Mouse (Mus musculus) myocyte (in vitro differentiated cells): ENCODE results near the gene Copz1. TPM values are rescaled to one million over a fixed set of nuclear protein-coding genes. Genes with fewer than 3 reads are reported as not detected.

ENCODE experiments used
- H3K27me3 ChIP-seq: one replicate; pipeline ENCODE4 v1.6.1; 2011; ENCODE audit not compliant: control insufficient read depth, insufficient read depth, insufficient read length
- H3K36me3 ChIP-seq: one replicate; pipeline ENCODE4 v1.6.1; 2011; ENCODE audit not compliant: control insufficient read depth, insufficient read depth
- H3K4me2 ChIP-seq: one replicate; pipeline ENCODE4 v1.6.1; 2011; ENCODE audit warnings: low read depth, control low read depth
- H3K4me3 ChIP-seq: one replicate; pipeline ENCODE4 v1.5.1; 2011; ENCODE audit warnings: mild to moderate bottlenecking, control low read depth, moderate library complexity
- H3K79me2 ChIP-seq: one replicate; pipeline ENCODE4 v1.6.1; 2011; ENCODE audit not compliant: control insufficient read depth, insufficient read depth
- H3ac ChIP-seq: one replicate; pipeline ENCODE4 v1.6.1; 2011; ENCODE audit not compliant: control insufficient read depth, insufficient read length
- CEBPB ChIP-seq: IDR thresholded peaks from 2 replicates; pipeline ENCODE4 v1.6.1; 2011; ENCODE audit warnings: mild to moderate bottlenecking, moderate library complexity; ENCODE audit not compliant: poor library complexity, insufficient read depth, severe bottlenecking
- E2F4 ChIP-seq: IDR thresholded peaks from one replicate; pipeline ENCODE4 v1.6.1; 2011; ENCODE audit warnings: mild to moderate bottlenecking, control low read depth, moderate library complexity; ENCODE audit not compliant: insufficient read depth
- MAX ChIP-seq: IDR thresholded peaks from one replicate; pipeline ENCODE4 v1.6.1; 2011; ENCODE audit warnings: low read depth, mild to moderate bottlenecking, control low read depth
- MYOD1 ChIP-seq, 3 experiments: IDR thresholded peaks; one replicate each; pipeline ENCODE4 v1.6.1; 2011; ENCODE audit warnings: control low read depth in 2 of 3, low read depth in 2 of 3, mild to moderate bottlenecking in 2 of 3, moderate library complexity in 1 of 3; ENCODE audit not compliant: insufficient read length in 2 of 3, control insufficient read depth in 1 of 3
- MYOG ChIP-seq, 3 experiments: IDR thresholded peaks; one replicate each; pipeline ENCODE4 v1.6.1; 2011; ENCODE audit warnings: control low read depth in 2 of 3, low read depth in 2 of 3, mild to moderate bottlenecking in 2 of 3; ENCODE audit not compliant: insufficient read length in 2 of 3, control insufficient read depth in 1 of 3, insufficient read depth in 1 of 3
- POLR2A ChIP-seq: IDR thresholded peaks from one replicate; pipeline ENCODE4 v1.6.1; 2011; ENCODE audit warnings: low read depth, mild to moderate bottlenecking, control low read depth, moderate library complexity; ENCODE audit not compliant: insufficient read length
- POLR2AphosphoS2 ChIP-seq: IDR thresholded peaks from one replicate; pipeline ENCODE4 v1.6.1; 2011; ENCODE audit warnings: low read depth, control low read depth; ENCODE audit not compliant: insufficient read length
- REST ChIP-seq: IDR thresholded peaks from one replicate; pipeline ENCODE4 v1.6.1; 2011; ENCODE audit warnings: mild to moderate bottlenecking, control low read depth, moderate library complexity; ENCODE audit not compliant: insufficient read depth, insufficient read length
- SRF ChIP-seq: IDR thresholded peaks from one replicate; pipeline ENCODE4 v1.6.1; 2011; ENCODE audit warnings: low read depth; ENCODE audit not compliant: control insufficient read depth, insufficient read length
- TCF12 ChIP-seq: IDR thresholded peaks from one replicate; pipeline ENCODE4 v1.6.1; 2011; ENCODE audit warnings: mild to moderate bottlenecking, control low read depth; ENCODE audit not compliant: poor library complexity, insufficient read depth, severe bottlenecking
- TCF3 ChIP-seq: IDR thresholded peaks from one replicate; pipeline ENCODE4 v1.6.1; 2011; ENCODE audit warnings: low read depth, control low read depth; ENCODE audit not compliant: insufficient read length
- USF1 ChIP-seq: IDR thresholded peaks from one replicate; pipeline ENCODE4 v1.6.1; 2011; ENCODE audit warnings: low read depth, mild to moderate bottlenecking, control low read depth, moderate library complexity
- polyA plus RNA-seq: library from polyadenylated mRNA; unstranded; fragments of >200 nt; fragmentation: generic; extraction: Trizol; gene quantifications from one replicate; pipeline ENCODE4 v1.2.1, GENCODE M21; 2012; ENCODE audit warnings: missing spikeins

Copz1 gene
- polyA plus RNA-seq, 1 experiment, result 172 TPM

GRCm38 (mm10) chr15:103342415-103342814 lies 69.9 kb downstream of the Copz1 start:
- H3K4me3 ChIP-seq, result no peak overlapping the region
- no peak overlapping the region for H3K4me2 ChIP-seq
- H3K36me3 ChIP-seq, result peaks cover 40% of the 10 kb centered on the region
- no peaks in the 10 kb centered on the region for H3K27me3 ChIP-seq
- H3K79me2 ChIP-seq, result no peaks in the 10 kb centered on the region
- no peak overlapping the region for H3ac ChIP-seq
- no peak for TF ChIP-seq POLR2AphosphoS2
- no peak for TF ChIP-seq MYOG (IDR thresholded peaks at IDR 0.05; ENCODE audit: control insufficient read depth in 1 of 3, insufficient read depth in 1 of 3, insufficient read length in 2 of 3, low read depth in 2 of 3)
- TF ChIP-seq MAX, result no peak
- TF ChIP-seq CEBPB, result no peak
- TF ChIP-seq TCF12, result no peak
- TF ChIP-seq POLR2A, result no peak

GRCm38 (mm10) chr15:103343008-103343407 lies 70.5 kb downstream of the Copz1 start:
- H3K36me3 ChIP-seq, result peaks cover 46% of the 10 kb centered on the region
- TF ChIP-seq POLR2A, result peak; percentile 22
- peak; percentile 71 for TF ChIP-seq POLR2AphosphoS2
- TF ChIP-seq REST, result no peak
- no peak overlapping the region for H3K4me2 ChIP-seq
- no peaks in the 10 kb centered on the region for H3K27me3 ChIP-seq
- no peak overlapping the region for H3ac ChIP-seq
- H3K79me2 ChIP-seq, result no peaks in the 10 kb centered on the region
- no peak overlapping the region for H3K4me3 ChIP-seq

- no peak overlapping the region for H3ac ChIP-seq
Observed at GRCm38 (mm10) chr15:103343556-103343955, 71.0 kb downstream of the Copz1 start.

DNA sequence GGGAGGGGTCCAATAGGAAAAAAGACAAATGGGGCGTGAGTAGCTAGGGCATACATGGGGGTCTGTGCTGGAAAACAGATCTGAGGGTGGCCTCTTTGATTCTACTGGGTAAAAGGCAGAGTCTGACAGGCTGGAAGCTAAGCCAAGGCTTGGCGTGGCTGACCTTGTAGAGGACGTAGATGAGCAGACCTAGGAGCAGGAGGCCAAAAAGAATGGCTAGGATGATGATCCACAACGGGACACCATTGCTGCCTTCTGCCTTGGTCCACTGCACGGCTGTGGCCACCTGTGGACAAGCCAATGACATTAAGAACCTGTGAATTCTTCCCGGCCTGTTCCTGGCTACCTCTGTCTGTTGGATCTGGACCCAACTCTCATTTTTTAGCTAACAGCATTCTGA lies 73.3 kb downstream of the Copz1 start:
- H3ac ChIP-seq, result no peak overlapping the region
- no peaks in the 10 kb centered on the region for H3K79me2 ChIP-seq
- peaks cover 74% of the 10 kb centered on the region for H3K36me3 ChIP-seq
- H3K4me3 ChIP-seq, result no peak overlapping the region
- no peaks in the 10 kb centered on the region for H3K27me3 ChIP-seq
- no peak overlapping the region for H3K4me2 ChIP-seq
- TF ChIP-seq POLR2AphosphoS2, result peak; percentile 78
- no peak for TF ChIP-seq TCF12
- no peak for TF ChIP-seq POLR2A

More at GRCm38 (mm10) chr15:103343556-103343955, 71.0 kb downstream of the Copz1 start:
- Histone ChIP-seq H3K4me2 (no peak overlapping the region), H3K27me3 (no peaks in the 10 kb centered on the region), H3K4me3 (no peak overlapping the region), H3K79me2 (no peaks in the 10 kb centered on the region), H3K36me3 (peaks cover 52% of the 10 kb centered on the region)
- TF ChIP-seq SRF, result no peak
- no peak for TF ChIP-seq REST

- H3K4me2 ChIP-seq, result no peak overlapping the region
- no peak for TF ChIP-seq E2F4
- TF ChIP-seq POLR2A, result no peak
- no peak for TF ChIP-seq MYOG (IDR thresholded peaks at IDR 0.05; ENCODE audit: control insufficient read depth in 1 of 3, insufficient read depth in 1 of 3, insufficient read length in 2 of 3, low read depth in 2 of 3)
- no peak for TF ChIP-seq TCF3
- TF ChIP-seq REST, result no peak
- TF ChIP-seq CEBPB, result no peak
- no peak for TF ChIP-seq MYOD1 (IDR thresholded peaks at IDR 0.05; ENCODE audit: control insufficient read depth in 1 of 3, insufficient read length in 2 of 3, low read depth in 2 of 3)
- TF ChIP-seq TCF12, result no peak
- no peak for TF ChIP-seq USF1
- no peak for TF ChIP-seq POLR2AphosphoS2
- no peak for TF ChIP-seq SRF
- no peak for TF ChIP-seq MAX
- no peaks in the 10 kb centered on the region for H3K27me3 ChIP-seq
- no peak overlapping the region for H3K4me3 ChIP-seq
- H3ac ChIP-seq, result no peak overlapping the region
- no peaks in the 10 kb centered on the region for H3K79me2 ChIP-seq
- peaks cover 87% of the 10 kb centered on the region for H3K36me3 ChIP-seq
Observed at GRCm38 (mm10) chr15:103347275-103347684, 74.8 kb downstream of the Copz1 start.

Other genes with a start within 250 kb of the Copz1 start
- 18.6 TPM for gene Smug1, start 105.6 kb upstream of the Copz1 start, polyA plus RNA-seq
- gene Cbx5, start 32.9 kb upstream of the Copz1 start, polyA plus RNA-seq, result 54.8 TPM
- 285 TPM for gene Hnrnpa1, start 32.3 kb upstream of the Copz1 start, polyA plus RNA-seq
- gene Nfe2, start 14.3 kb upstream of the Copz1 start, polyA plus RNA-seq, result 0.42 TPM
- 0.05 TPM for gene Gpr84, start 37.9 kb downstream of the Copz1 start, polyA plus RNA-seq
- gene Zfp385a, start 67.4 kb downstream of the Copz1 start, polyA plus RNA-seq, result 35.6 TPM
- 162 TPM for gene Itga5, start 94.0 kb downstream of the Copz1 start, polyA plus RNA-seq
- 0.71 TPM for gene Gtsf1, start 157.8 kb downstream of the Copz1 start, polyA plus RNA-seq
- gene Gtsf2, start 175.8 kb downstream of the Copz1 start, polyA plus RNA-seq, result not detected
- 0.90 TPM for gene Nckap1l, start 181.1 kb downstream of the Copz1 start, polyA plus RNA-seq
- 0.83 TPM for gene Pde1b, start 230.3 kb downstream of the Copz1 start, polyA plus RNA-seq